Mouse (Mus musculus): ENCODE measurements at regions not wholly inside any gene's neighbourhood (a gene's known extent, or its start where the extent isn't known, plus 50 kb on each side); places are given as distances from the start of the nearest gene placed in this dataset.

DNA sequence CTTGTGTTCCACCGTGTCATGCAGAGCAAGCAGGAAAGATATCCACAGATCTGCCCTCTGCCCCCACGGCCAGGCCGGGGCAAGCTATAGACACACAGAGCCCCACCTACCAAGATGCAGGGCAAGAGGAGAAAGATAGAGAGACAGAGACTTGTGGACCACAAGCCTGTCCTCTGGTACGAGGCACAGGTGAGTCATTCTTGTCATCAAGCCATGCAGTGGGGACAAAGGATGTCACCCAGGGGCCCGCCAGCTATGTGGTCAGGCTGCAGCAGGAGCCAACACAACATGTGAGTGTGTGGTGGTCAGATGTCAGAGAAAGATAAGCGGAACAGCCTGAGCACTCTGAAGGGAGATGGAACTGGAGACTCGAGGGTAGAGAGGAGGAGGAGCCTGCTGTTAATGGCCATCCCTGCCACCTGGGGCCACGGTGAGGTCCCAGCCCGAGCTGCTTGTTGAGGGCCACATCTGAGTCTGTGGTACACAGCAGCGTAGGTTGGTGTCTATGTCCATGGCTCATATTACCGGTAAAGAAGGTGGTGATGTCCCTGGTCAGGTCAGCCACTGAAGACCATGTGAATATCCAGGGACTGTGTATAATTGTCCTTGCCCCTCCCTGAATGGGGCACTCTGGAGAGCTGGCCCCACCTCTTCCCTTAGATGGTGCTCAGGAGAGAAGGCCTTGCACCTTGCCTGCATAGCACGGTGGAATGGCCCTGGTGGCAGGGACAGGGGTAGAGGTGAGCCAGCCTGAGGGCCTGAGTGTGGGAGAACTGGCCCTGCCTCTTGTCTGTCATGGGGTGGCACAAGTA is 226.2 kb upstream of the Krr1 start:
- ATAC-seq: no peak

DNA sequence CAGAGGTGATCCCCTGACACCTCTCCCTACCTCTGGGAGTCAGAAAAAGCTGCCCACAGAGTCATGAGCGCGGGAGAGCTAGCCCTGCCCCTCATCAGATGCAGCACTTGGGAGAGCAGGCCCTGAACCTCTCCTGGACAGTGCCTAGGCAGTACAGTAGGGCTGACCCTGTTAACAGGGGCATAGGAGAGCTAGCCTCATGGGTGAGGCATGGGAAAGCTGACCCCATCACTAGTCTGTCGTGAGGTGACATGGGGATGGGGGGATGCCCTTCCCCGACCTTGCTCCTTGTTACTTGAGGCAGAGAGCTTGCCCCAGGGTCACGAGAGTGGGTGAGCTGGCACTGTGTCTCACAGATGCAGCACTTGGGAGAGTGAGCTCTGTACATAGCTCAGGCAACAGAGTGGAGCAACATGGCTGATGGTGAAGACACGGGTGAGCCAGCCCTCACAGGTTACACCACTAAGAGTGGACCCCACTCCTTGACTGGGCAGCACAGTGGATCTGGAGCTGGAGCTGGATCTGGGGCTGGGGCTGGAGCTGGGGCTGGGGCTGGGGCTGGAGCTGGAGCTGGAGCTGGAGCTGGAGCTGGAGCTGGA is 225.5 kb upstream of the Krr1 start:
- no peak for ATAC-seq

GRCm38 (mm10) chr10:111748482-111748881 is 224.0 kb upstream of the Krr1 start:
- no peak for ATAC-seq

DNA sequence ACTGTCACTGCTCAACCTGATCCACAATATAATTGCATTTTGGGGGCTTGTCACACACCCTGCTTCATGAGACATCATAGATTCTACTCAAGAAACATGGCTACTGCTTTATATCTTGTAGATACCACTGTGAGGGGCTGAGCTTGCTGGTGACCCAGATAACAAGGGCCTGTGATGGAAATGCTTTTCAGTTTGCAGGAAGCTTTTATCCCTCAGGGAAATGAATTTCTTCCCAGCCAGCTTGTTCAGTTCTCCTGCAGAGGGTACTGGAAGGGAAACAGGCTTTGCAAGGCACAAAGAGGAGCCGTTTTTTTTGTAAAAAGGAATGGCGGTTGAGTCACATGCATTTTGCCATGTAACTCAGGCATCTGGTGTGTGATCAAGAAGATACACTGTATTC is 218.8 kb upstream of the Krr1 start:
- ATAC-seq: no peak

- ATAC-seq: no peak
Measured at GRCm38 (mm10) chr10:111755964-111756363, 216.5 kb upstream of the Krr1 start.

GRCm38 (mm10) chr10:111756528-111756927 is 215.9 kb upstream of the Krr1 start:
- no peak for ATAC-seq

DNA sequence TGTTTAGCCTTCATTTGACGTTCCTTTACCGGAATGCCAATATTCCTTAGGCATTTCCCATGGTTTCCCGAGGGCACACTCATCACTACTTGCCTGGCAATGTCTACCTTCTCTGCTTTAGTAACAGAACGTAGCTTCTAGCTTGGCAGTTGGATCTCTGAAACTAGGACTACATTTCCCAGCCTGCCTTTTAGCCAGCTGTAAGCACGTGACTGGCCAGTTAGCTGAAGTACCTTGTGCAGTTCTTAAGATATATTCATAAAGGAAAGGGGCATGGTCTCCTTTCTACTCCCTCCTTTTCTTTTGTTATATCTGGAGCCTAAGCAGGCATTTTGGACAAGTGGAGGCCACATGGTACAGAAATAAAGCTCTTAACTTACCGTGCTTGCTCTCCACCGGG is 214.8 kb upstream of the Krr1 start:
- ATAC-seq: no peak

DNA sequence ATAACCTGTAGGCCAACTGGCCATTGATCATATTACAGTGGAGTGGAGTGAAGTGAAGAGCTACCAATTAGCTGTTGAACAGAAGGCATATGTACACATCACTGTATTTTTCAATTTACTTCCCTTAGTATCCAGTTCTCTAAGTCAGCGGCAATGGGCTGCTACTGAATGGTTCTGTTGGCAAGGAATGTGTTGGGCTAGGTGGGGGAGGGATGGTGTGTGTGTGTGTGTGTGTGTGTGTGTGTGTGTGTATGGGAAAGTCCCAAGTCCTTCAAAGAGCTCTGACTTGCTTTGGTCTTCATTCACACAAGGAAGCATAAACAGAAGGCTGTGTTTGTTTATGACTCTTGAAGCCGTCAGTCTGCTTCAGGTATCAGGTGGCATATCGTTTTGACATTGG is 213.0 kb upstream of the Krr1 start:
- no peak for ATAC-seq

DNA sequence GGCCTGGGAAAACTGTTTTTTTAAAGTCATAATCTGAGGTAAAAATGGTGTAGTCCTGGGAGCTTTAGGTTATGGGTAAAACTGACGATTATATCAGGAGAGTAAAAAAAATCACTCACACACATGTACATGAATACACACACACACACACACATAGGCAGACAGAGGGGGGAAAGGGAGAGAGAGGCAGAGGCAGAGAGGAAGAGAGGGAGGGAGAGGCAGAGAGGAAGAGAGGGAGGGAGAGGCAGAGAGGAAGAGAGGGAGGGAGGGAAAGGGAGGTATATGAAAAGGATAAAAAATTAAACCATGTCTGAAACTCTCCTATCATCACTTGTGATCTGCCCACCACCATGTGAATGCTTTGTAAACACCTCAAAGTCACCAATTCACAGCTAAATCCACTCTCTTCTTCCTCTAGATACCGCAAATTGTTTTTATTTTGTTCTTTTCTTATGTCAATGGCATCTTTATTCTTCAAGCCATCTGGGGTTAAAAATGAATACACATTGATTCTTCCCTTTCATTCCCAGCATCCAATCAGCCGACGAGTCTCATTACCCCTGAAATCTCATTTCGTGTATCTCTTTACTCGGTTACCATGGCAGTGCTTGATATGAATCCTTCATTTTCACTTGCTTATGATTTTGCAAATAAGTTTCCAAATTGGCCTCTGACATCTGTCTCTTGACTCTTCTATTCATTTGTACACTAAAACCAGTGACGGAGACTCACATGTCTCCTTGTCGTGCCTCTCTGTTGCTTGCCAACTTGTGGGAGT is 209.5 kb upstream of the Krr1 start:
- no peak for ATAC-seq

GRCm38 (mm10) chr10:111767011-111767720 is 205.3 kb upstream of the Krr1 start:
- no peak for ATAC-seq

DNA sequence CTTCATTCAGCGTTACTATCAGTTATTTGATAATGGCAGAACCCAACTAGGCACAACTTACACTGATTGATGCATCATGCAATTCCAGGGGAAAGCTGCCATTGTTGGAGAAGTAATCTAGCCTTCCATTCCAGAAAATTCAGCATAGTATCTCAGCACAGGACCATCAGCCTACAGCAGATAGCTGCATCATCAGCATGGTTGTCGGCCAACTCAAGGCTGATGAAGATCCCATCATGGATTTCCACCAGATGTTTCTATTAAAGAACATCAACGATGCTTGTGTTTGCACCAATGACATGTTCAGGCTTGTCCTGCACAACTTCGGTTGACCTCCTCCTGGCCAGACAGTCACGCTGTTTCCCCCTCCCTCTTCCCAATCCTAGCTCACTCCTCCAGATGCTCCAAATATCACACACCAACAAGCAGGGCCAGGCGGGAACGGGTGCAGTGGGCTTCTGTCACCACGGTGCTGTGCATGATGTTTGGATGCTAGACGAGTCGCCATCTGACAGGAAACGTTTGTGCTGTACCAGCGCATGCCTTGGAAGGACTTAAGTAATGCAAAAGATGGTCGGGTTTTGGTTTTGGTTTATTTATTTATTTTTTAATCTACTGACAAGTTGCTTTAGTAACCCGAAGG is 204.5 kb upstream of the Krr1 start:
- no peak for ATAC-seq

- no peak for ATAC-seq
Measured at GRCm38 (mm10) chr10:111769486-111770002, 202.9 kb upstream of the Krr1 start.

GRCm38 (mm10) chr10:111770027-111770426 is 202.4 kb upstream of the Krr1 start:
- ATAC-seq: no peak

- no peak for ATAC-seq
Measured at GRCm38 (mm10) chr10:111771010-111771409, 201.5 kb upstream of the Krr1 start.

- no peak for ATAC-seq
Measured at GRCm38 (mm10) chr10:111777559-111777958, 194.9 kb upstream of the Krr1 start.

DNA sequence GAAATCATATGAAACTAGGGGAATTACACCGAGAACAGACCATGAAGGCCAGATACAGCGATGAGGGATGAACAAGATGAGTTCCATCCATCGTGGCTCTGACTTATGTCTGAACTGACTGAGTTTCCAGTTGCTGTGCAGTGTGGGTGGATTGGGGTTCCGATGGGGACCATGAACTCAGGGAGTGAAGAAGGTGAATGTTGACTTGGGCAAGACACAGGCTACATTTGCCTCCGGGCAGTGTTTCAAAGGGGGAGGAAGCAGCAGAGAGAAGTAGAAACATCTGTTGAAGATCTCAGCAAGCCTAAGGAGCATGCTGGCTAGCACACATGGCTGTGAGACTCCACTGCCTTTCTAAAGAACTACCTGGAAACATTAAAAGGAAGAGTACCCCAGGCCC is 194.4 kb upstream of the Krr1 start:
- no peak for ATAC-seq

- no peak for ATAC-seq
Measured at GRCm38 (mm10) chr10:111779956-111780355, 192.5 kb upstream of the Krr1 start.

DNA sequence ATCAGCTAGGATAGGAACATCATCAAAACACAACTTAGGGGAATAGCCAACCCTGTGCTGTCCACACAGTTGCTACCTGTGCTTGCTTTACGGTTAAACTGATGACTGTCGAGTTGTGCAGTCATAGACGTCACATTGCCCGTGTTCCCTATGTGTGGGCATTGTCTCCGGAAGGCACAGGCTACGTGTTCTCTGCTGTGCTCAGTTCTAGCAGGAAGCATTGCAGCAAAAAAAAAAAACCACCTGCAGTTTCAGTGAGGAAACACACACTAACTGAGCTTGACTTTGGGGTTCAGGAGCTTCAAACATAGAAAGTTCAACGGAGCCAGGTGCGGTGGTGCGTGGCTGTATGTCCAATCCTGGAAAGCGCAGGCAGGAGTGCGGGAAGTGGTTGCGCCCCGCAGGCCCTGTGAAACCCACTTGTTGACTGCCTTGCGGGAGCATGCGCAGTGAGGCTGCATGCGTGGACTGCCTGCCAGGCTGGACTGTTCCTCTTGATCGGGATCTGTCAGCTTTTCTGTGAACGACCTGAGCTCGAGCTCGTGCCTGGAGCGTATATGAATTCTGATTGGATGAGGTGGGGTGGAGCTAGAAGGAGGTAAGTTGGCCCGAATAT is 190.2 kb upstream of the Krr1 start:
- ATAC-seq: no peak

DNA sequence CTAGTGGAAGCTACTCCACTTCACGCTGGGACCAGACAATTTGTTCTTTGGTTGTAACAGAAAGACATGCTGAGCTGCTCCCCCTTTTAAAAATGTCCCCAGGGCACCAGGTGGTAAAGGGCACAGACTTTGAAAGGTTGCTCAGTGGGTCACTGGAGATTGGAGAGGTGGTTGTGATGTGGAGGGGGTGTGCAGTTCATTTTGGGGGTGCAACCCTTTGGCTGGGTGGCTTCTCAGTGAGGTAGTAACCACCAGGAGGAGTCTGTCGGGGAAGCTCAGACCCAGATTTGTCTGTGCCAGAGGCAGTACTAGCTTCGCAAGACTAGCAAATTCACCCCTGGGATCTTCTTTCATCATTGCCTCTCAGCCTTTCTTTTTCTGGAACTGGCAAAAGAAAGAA is 189.0 kb upstream of the Krr1 start:
- ATAC-seq: no peak

DNA sequence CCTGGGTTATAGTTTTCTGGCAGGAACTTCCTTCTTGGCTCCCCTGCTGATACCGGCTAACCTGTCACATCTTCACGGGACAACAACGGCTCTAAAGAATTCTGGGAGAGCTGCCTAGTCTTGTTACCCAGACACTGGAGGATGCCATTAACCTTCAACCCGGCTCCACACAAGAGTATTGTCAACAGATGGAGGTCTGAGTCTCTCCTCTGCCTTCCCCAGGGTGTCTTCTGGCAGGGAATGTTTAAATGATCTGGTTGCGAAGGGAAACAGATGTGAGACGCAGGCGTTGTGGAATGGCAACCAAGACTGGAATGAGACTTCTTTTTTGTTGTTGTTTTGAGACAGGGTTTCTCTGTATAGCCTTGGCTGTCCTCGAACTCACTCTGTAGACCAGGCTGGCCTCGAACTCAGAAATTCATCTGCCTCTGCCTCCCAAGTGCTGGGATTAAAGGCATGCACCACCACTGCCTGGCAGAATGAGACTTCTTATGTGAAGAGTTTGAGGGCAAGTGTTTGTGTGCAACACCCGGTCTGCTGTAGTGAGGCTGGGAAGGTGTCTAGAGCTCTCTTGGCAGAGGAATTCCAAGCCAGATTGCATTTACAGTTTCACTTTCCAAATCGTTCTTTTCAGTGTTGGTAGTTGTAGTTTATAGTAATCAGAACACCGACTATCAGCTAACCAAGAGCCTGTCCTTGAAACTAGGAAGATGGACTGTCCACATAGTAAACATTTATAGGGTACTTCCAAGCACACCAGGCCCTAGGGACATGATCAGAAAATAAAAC is 188.2 kb upstream of the Krr1 start:
- no peak for ATAC-seq

DNA sequence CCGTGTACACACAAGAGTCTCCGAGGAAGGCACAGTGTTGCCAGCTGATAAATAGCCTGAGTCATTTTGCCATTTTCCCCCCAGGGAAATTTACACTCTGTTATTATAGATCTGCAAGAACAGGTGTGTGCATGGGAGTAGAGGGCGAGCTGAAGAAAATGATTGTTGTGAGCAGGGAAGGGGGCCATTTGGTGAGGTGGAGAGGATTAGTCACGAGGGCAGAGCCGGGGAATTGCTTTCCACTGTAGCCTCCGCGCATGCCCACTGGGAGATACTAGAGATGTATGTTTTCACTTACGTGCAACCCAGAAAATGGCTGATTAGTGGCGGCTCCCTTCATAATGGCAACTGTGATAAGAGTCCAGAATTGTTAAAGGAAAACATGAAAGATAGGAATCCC is 185.3 kb upstream of the Krr1 start:
- no peak for ATAC-seq
